In genomic region chr2:97232966-97233365, GRCm38 (mm10) we compare ENCODE assay signal across 11 mouse cellular contexts.
A peak's percentile ranks its signal among the peaks of the same experiment; 100 is the strongest.
DNase-seq lines count a peak whose midpoint lies in the region; ATAC-seq and TF ChIP-seq lines count a peak whose summit lies in the region.
"Had no signal": no experiment of that assay in that cellular context is flagged by ENCODE, and none has a peak within 500 bp of the region (broad histone marks: within the 10 kb centered on the region; RNA-seq: fewer than 3 reads in every experiment).

No protein-coding gene starts in this region.

- intact Hi-C loops in left cerebral cortex, adult 2 months (cut with DNase I), result no loop called here

- no peaks in the 10 kb centered on the region; the same call in 1 of the 2 replicates for H3K9me3 ChIP-seq in heart, embryonic 15.5 days (replicated peaks)
- H3K9me3 ChIP-seq in midbrain, embryonic 10.5 days (replicated peaks), result no peaks in the 10 kb centered on the region
- H3K9me3 ChIP-seq: neural tube, embryonic 13.5 days; stomach, embryonic 15.5 days had no signal

- no peaks in the 10 kb centered on the region for H3K36me3 ChIP-seq in heart, embryonic 15.5 days
- no peaks in the 10 kb centered on the region for H3K36me3 ChIP-seq in midbrain, embryonic 10.5 days
- H3K36me3 ChIP-seq: neural tube, embryonic 13.5 days; stomach, embryonic 15.5 days had no signal

- no peak overlapping the region for H3K4me3 ChIP-seq in left cerebral cortex, adult 2 months
- H3K4me3 ChIP-seq in heart, embryonic 15.5 days, result no peak overlapping the region
- no peak overlapping the region for H3K4me3 ChIP-seq in midbrain, embryonic 10.5 days
- H3K4me3 ChIP-seq: neural tube, embryonic 13.5 days; stomach, embryonic 15.5 days had no signal

- H3K4me1 ChIP-seq in heart, embryonic 15.5 days (replicated peaks), result no peaks in the 10 kb centered on the region
- no peaks in the 10 kb centered on the region for H3K4me1 ChIP-seq in midbrain, embryonic 10.5 days
- H3K4me1 ChIP-seq: neural tube, embryonic 13.5 days; stomach, embryonic 15.5 days had no signal

- H3K4me2 ChIP-seq in heart, embryonic 15.5 days, result no peak overlapping the region
- H3K4me2 ChIP-seq: neural tube, embryonic 13.5 days; stomach, embryonic 15.5 days had no signal

- H3K27me3 ChIP-seq in heart, embryonic 15.5 days, result no peaks in the 10 kb centered on the region
- H3K27me3 ChIP-seq in midbrain, embryonic 10.5 days (ENCODE audit: low read depth, poor library complexity, severe bottlenecking), result no peaks in the 10 kb centered on the region
- H3K27me3 ChIP-seq: neural tube, embryonic 13.5 days; stomach, embryonic 15.5 days had no signal

- no peak for TF ChIP-seq CTCF in left cerebral cortex, adult 2 months (IDR thresholded peaks at IDR 0.05)

- H3K27ac ChIP-seq in left cerebral cortex, adult 2 months, result no peak overlapping the region
- peak overlapping the region; percentile 86 for H3K27ac ChIP-seq in heart, embryonic 15.5 days
- no peak overlapping the region for H3K27ac ChIP-seq in midbrain, embryonic 10.5 days (replicated peaks)
- H3K27ac ChIP-seq: neural tube, embryonic 13.5 days; stomach, embryonic 15.5 days had no signal

- ATAC-seq in heart, embryonic 15.5 days (replicated peaks; ENCODE audit: insufficient number of reproducible peaks, insufficient read depth, low FRiP score, low read depth), result peak; percentile 86
- ATAC-seq: intestine, embryonic 16.5 days had no signal

- DNase-seq in adrenal gland, postnatal 10 days, result peak; percentile 2
- DNase-seq in adrenal gland, postnatal 25 days, result no peak
- DNase-seq in left cerebral cortex, adult 11 months (ENCODE audit: low spot score), result peak; percentile 23
- DNase-seq in left cerebral cortex, adult 2 months (ENCODE audit: extremely low spot score in 1 of 2, low spot score in 2 of 2), result no peak
- DNase-seq in right cerebral cortex, postnatal 36 days (ENCODE audit: low spot score in 2 of 2), result peak; percentile 11 to 44
- DNase-seq in thymus, postnatal 14 days, result no peak
- DNase-seq in midbrain, embryonic 10.5 days (ENCODE audit: low spot score), result no peak

- H3K9ac ChIP-seq in heart, embryonic 15.5 days, result no peak overlapping the region
- H3K9ac ChIP-seq: neural tube, embryonic 13.5 days; stomach, embryonic 15.5 days had no signal

- WGBS in heart, embryonic 15.5 days, result 40% methylated on average over 3 of the region's 3 CpGs
- 92% methylated on average over 3 of the region's 3 CpGs for WGBS in midbrain, embryonic 10.5 days

Comparison
In these comparisons a context has a peak if more than half of its experiments do, and no peak if none do; other contexts are left out.
1. DNase-seq: peak in adrenal gland, postnatal 10 days (single experiment), left cerebral cortex, adult 11 months (single experiment) and right cerebral cortex, postnatal 36 days (2 of 2); none in adrenal gland, postnatal 25 days (single experiment), left cerebral cortex, adult 2 months (0 of 2), thymus, postnatal 14 days (single experiment) and midbrain, embryonic 10.5 days (single experiment).